Comparison of ENCODE assay signal across 8 mouse cellular contexts in genomic region chr13:51568501-51568901, GRCm38 (mm10). TPM values are rescaled to one million over a fixed set of nuclear protein-coding genes. Genes with fewer than 3 reads are reported as not detected.
A peak's percentile ranks its signal among the peaks of the same experiment; 100 is the strongest.
DNase-seq lines count a peak whose midpoint lies in the region; ATAC-seq lines count a peak whose summit lies in the region.

No protein-coding gene starts in this region.

- H3K27ac ChIP-seq in intestine, embryonic 16.5 days (ENCODE audit: low read length) = no peak overlapping the region
- H3K27ac ChIP-seq in neural tube, embryonic 13.5 days (replicated peaks) = peak overlapping the region; percentile 88

- peaks cover 58% of the 10 kb centered on the region for H3K27me3 ChIP-seq in intestine, embryonic 16.5 days (replicated peaks; ENCODE audit: control insufficient read depth, insufficient read depth, low read length)
- peaks cover 66% of the 10 kb centered on the region for H3K27me3 ChIP-seq in neural tube, embryonic 13.5 days

- peak overlapping the region; percentile 54 for H3K9ac ChIP-seq in intestine, embryonic 16.5 days (ENCODE audit: low read depth, low read length)
- peak overlapping the region; percentile 77 for H3K9ac ChIP-seq in neural tube, embryonic 13.5 days

- H3K4me1 ChIP-seq in intestine, embryonic 16.5 days (ENCODE audit: control insufficient read depth, insufficient read depth, low read length) = peaks cover 20% of the 10 kb centered on the region
- peaks cover 51% of the 10 kb centered on the region for H3K4me1 ChIP-seq in neural tube, embryonic 13.5 days (replicated peaks)

- no peaks in the 10 kb centered on the region for H3K9me3 ChIP-seq in intestine, embryonic 16.5 days (ENCODE audit: control insufficient read depth, low read length)
- no peaks in the 10 kb centered on the region for H3K9me3 ChIP-seq in neural tube, embryonic 13.5 days

- H3K36me3 ChIP-seq in intestine, embryonic 16.5 days (ENCODE audit: control insufficient read depth, insufficient read depth, low read length) = no peaks in the 10 kb centered on the region
- no peaks in the 10 kb centered on the region for H3K36me3 ChIP-seq in neural tube, embryonic 13.5 days

- DNase-seq in cerebellum, adult 8-10 months = peak; percentile 21
- no peak for DNase-seq in cerebellum, postnatal 4 days (ENCODE audit: low spot score in 2 of 2)
- DNase-seq in urinary bladder, postnatal 14 days (ENCODE audit: low spot score) = peak; percentile 9
- no peak for DNase-seq in urinary bladder, postnatal 36 days (ENCODE audit: low spot score in 2 of 2)
- no peak for DNase-seq in ovary, postnatal 14 days (ENCODE audit: low spot score)

- 8% methylated on average over 13 of the region's 13 CpGs for WGBS in intestine, embryonic 16.5 days
- WGBS in neural tube, embryonic 13.5 days = under 1% methylated on average over 13 of the region's 13 CpGs

- H3K4me3 ChIP-seq in intestine, embryonic 16.5 days (ENCODE audit: low read length) = peak overlapping the region; percentile 35
- H3K4me3 ChIP-seq in neural tube, embryonic 13.5 days = peak overlapping the region; percentile 56

- no peak for ATAC-seq in intestine, embryonic 16.5 days
- ATAC-seq in neural tube, embryonic 13.5 days (ENCODE audit: low read depth) = 0 out of 2 replicates have a peak, but pooled peaks have one; percentile 1
- ATAC-seq in activated CD4-positive, CD25-positive, alpha-beta regulatory T cell, adult 4 months = no peak

- H3K4me2 ChIP-seq in intestine, embryonic 16.5 days (ENCODE audit: low read depth, low read length) = peak overlapping the region; percentile 56
- H3K4me2 ChIP-seq in neural tube, embryonic 13.5 days = peak overlapping the region; percentile 96

RNA-seq across cellular contexts. Expression of gene Shc3, which starts 0.7 kb away (rescaled TPM):
- polyA plus RNA-seq in intestine, embryonic 16.5 days (2015; fragmentation: Nextera tagmentation; extraction: Ambion mirVana) = 0.07 and 0.16 TPM in 2 replicates
- 3.4 and 4.4 TPM in 2 replicates for polyA plus RNA-seq in neural tube, embryonic 13.5 days (2015; fragmentation: Nextera tagmentation; extraction: Ambion mirVana)
- polyA plus RNA-seq in activated CD4-positive, CD25-positive, alpha-beta regulatory T cell, adult 4 months (2017; shearing (Covaris generic)) = not detected

Comparison
In these comparisons a context has a peak if more than half of its experiments do, and no peak if none do; other contexts are left out.
1. DNase-seq: peak in cerebellum, adult 8-10 months (single experiment) and urinary bladder, postnatal 14 days (single experiment); none in cerebellum, postnatal 4 days (0 of 2), urinary bladder, postnatal 36 days (0 of 2) and ovary, postnatal 14 days (single experiment).